Mouse (Mus musculus): ENCODE measurements around the gene Eif2b3. TPM values are rescaled to one million over a fixed set of nuclear protein-coding genes. Genes with fewer than 3 reads are reported as not detected.

The Eif2b3 gene
- polyA plus RNA-seq, 1 experiment from 2014 or later: 69.9 TPM

DNA sequence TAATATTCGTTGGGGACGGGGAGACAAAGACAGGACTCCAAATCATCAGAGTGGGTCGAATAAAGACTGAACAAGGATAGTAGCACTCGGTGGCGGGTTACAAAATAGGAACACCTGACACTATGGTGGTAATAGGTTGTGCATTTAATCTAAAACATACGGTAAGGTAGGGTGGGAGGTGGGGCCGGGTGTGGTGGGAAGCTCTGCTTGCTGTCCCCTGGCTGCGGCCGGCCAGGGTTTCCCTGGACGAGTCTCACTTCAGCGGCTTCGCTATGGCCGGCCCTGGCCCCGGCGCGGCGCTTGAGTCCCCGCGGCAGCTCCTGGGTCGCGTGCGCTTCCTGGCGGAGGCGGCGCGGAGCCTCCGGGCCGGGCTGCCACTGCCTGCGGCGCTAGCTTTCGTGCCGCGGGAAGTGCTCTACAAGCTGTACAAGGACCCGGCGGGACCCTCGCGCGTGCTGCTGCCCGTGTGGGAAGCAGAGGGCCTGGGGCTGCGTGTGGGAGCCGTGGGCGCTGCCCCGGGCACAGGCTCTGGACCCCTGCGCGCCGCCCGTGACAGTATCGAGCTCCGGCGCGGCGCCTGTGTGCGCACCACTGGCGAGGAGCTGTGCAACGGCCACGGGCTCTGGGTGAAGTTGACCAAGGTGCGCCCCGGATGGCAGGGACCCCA is 23.9 kb upstream of the Eif2b3 start, which contains the start of gene Hectd3:
Hectd3 (plus strand) TSS at position 187 of the 667 bp plus-strand sequence.
- H3K4me1 ChIP-seq (replicated peaks; ENCODE audit: control insufficient read depth, insufficient read depth, low read length): peaks cover 22% of the 10 kb centered on the region
- H3K4me2 ChIP-seq: peak within 1 kb of the TSS; percentile 92
- peak; percentile 69 for ATAC-seq (replicated peaks; ENCODE audit: low FRiP score)
- DNase-seq (ENCODE audit: low spot score): peak; percentile 71
- WGBS: under 1% methylated on average over 58 of the region's 58 CpGs
- H3K9me3 ChIP-seq (ENCODE audit: control insufficient read depth, low read length): no peaks in the 10 kb centered on the region
- peak within 1 kb of the TSS; percentile 99 for H3K4me3 ChIP-seq (ENCODE audit: low read depth, low read length)
- no peaks in the 10 kb centered on the region for H3K27me3 ChIP-seq (replicated peaks; ENCODE audit: control insufficient read depth, insufficient read depth, low read length)
- peak within 1 kb of the TSS; percentile 91 for H3K9ac ChIP-seq (ENCODE audit: low read depth, low read length)
- H3K27ac ChIP-seq (ENCODE audit: low read depth, low read length): peak within 1 kb of the TSS; percentile 94
- H3K36me3 ChIP-seq (ENCODE audit: control insufficient read depth, insufficient read depth, low read length): peaks cover 9% of the 10 kb centered on the region; the same call in 1 of the 2 replicates

GRCm38 (mm10) chr4:116995798-116996135 is 23.4 kb upstream of the Eif2b3 start:
- Histone ChIP-seq H3K27me3 (replicated peaks; ENCODE audit: control insufficient read depth, insufficient read depth, low read length) (no peaks in the 10 kb centered on the region), H3K4me2 (peak overlapping the region; percentile 92)
- 1% methylated on average over 16 of the region's 16 CpGs for WGBS

GRCm38 (mm10) chr4:116999513-117000154 is 19.6 kb upstream of the Eif2b3 start:
- no peaks in the 10 kb centered on the region for H3K27me3 ChIP-seq (replicated peaks; ENCODE audit: control insufficient read depth, insufficient read depth, low read length)
- H3K9me3 ChIP-seq (ENCODE audit: control insufficient read depth, low read length): no peaks in the 10 kb centered on the region
- peaks cover 8% of the 10 kb centered on the region for H3K36me3 ChIP-seq (ENCODE audit: control insufficient read depth, insufficient read depth, low read length)
- H3K27ac ChIP-seq (ENCODE audit: low read depth, low read length): no peak overlapping the region
- no peak overlapping the region for H3K9ac ChIP-seq (ENCODE audit: low read depth, low read length)
- ATAC-seq (replicated peaks; ENCODE audit: low FRiP score) (no peak), DNase-seq (ENCODE audit: low spot score) (no peak)
- no peak overlapping the region for H3K4me3 ChIP-seq (ENCODE audit: low read depth, low read length)
- 92% methylated on average over 17 of the region's 17 CpGs for WGBS
- peaks cover 9% of the 10 kb centered on the region for H3K4me1 ChIP-seq (replicated peaks; ENCODE audit: control insufficient read depth, insufficient read depth, low read length)
- no peak overlapping the region for H3K4me2 ChIP-seq

More at GRCm38 (mm10) chr4:116995798-116996135, 23.4 kb upstream of the Eif2b3 start:
- DNase-seq (ENCODE audit: low spot score): peak; percentile 60
- Histone ChIP-seq H3K27ac (ENCODE audit: low read depth, low read length) (peak overlapping the region; percentile 72; the same call in 1 of the 2 replicates), H3K4me1 (replicated peaks; ENCODE audit: control insufficient read depth, insufficient read depth, low read length) (peaks cover 22% of the 10 kb centered on the region), H3K4me3 (ENCODE audit: low read depth, low read length) (peak overlapping the region; percentile 99), H3K9me3 (ENCODE audit: control insufficient read depth, low read length) (no peaks in the 10 kb centered on the region), H3K9ac (ENCODE audit: low read depth, low read length) (peak overlapping the region; percentile 84), H3K36me3 (ENCODE audit: control insufficient read depth, insufficient read depth, low read length) (peaks cover 5% of the 10 kb centered on the region; the same call in 1 of the 2 replicates)
- no peak for ATAC-seq (replicated peaks; ENCODE audit: low FRiP score)

DNA sequence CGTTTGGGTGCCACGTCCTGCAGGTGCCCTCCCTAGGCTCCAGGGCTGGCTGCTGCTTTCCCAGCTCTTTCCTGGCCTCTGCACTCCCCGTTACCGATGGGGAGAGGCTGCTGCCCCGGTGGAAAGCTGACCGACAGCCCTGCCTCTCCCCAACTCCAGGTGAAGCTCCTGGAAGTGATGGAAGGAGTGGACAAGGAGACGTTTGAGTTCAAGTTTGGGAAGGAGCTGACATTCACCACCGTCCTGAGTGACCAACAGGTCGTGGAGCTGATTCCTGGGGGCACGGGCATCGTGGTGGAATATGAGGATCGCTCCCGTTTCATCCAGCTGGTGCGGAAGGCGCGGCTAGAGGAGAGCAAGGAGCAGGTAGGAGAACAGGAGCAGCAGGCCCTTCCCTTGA is 17.2 kb upstream of the Eif2b3 start:
- ATAC-seq (replicated peaks; ENCODE audit: low FRiP score): no peak
- 94% methylated on average over 16 of the region's 16 CpGs for WGBS
- no peak overlapping the region for H3K9ac ChIP-seq (ENCODE audit: low read depth, low read length)

DNA sequence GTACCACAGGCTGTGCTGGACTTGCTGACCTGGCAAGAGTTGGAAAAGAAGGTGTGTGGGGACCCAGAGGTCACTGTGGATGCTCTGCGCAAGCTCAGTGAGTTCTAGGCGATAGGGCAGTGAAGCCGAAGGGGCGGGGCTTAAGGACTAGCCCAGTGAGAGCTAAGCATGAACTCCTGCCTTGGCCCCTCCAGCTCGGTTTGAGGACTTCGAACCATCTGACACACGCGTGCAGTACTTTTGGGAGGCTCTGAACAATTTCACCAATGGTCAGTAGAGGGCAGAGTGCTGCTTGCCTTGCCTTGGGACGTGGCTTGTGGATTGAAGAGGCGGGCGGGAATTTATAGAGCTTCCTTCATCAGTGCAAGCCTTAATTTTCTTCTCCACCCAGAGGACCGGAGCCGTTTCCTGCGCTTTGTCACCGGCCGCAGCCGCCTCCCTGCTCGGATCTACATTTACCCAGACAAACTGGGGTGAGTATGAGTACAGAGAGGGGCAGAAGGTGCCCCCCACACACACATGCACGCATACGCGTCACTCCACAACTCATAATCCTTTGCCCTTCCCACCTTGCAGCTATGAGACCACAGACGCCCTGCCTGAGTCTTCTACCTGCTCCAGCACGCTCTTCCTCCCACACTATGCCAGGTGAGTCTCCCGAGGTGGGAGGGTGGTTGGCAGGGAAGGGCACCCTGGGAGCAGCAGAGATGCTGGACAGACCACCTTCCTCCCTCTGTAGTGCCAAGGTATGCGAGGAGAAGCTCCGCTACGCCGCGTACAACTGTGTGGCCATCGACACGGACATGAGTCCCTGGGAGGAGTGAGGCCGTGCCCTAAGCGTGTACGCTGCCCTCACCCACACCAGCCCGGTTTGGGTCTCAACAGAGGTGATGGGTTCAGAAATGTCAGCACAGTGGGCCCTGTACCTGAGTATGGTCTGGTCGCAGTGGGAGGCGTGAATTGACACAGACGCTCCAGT is 16.4 kb upstream of the Eif2b3 start:
- Histone ChIP-seq H3K4me2 (no peak overlapping the region), H3K9me3 (ENCODE audit: control insufficient read depth, low read length) (no peaks in the 10 kb centered on the region), H3K4me1 (replicated peaks; ENCODE audit: control insufficient read depth, insufficient read depth, low read length) (no peaks in the 10 kb centered on the region), H3K4me3 (ENCODE audit: low read depth, low read length) (no peak overlapping the region), H3K27me3 (replicated peaks; ENCODE audit: control insufficient read depth, insufficient read depth, low read length) (no peaks in the 10 kb centered on the region), H3K36me3 (ENCODE audit: control insufficient read depth, insufficient read depth, low read length) (peaks cover 8% of the 10 kb centered on the region), H3K9ac (ENCODE audit: low read depth, low read length) (no peak overlapping the region), H3K27ac (ENCODE audit: low read depth, low read length) (no peak overlapping the region)
- WGBS: 62% methylated on average over 38 of the region's 38 CpGs
- DNase-seq (ENCODE audit: low spot score) (peak; percentile 54), ATAC-seq (replicated peaks; ENCODE audit: low FRiP score) (peak; percentile 78)

More for the DNA sequence above, 17.2 kb upstream of the Eif2b3 start:
- peaks cover 8% of the 10 kb centered on the region for H3K36me3 ChIP-seq (ENCODE audit: control insufficient read depth, insufficient read depth, low read length)
- no peaks in the 10 kb centered on the region for H3K9me3 ChIP-seq (ENCODE audit: control insufficient read depth, low read length)
- no peaks in the 10 kb centered on the region for H3K4me1 ChIP-seq (replicated peaks; ENCODE audit: control insufficient read depth, insufficient read depth, low read length)
- no peaks in the 10 kb centered on the region for H3K27me3 ChIP-seq (replicated peaks; ENCODE audit: control insufficient read depth, insufficient read depth, low read length)
- no peak overlapping the region for H3K27ac ChIP-seq (ENCODE audit: low read depth, low read length)
- no peak overlapping the region for H3K4me3 ChIP-seq (ENCODE audit: low read depth, low read length)
- no peak overlapping the region for H3K4me2 ChIP-seq
- no peak for DNase-seq (ENCODE audit: low spot score)

DNA sequence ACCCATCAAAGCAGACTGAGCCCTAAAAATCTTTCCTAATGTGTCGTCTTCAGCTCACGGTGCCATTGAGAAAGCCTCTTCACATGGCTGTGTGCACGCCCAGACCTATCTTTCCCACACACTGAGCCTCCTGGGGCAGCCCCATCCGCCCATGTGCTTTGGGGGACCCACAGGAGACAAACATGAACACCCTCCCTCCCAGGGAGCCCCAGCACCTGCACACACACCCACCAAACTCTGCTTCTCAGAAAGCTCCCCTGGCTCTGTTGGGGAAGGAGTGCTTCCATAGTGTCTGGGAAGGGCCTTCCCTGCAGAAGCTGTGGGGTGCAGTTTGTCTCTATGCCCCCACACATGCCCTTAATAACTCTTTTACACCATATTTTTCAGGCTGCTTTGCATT is 14.6 kb upstream of the Eif2b3 start:
- Histone ChIP-seq H3K36me3 (ENCODE audit: control insufficient read depth, insufficient read depth, low read length) (peaks cover 3% of the 10 kb centered on the region; the same call in 1 of the 2 replicates), H3K27me3 (replicated peaks; ENCODE audit: control insufficient read depth, insufficient read depth, low read length) (no peaks in the 10 kb centered on the region), H3K4me2 (no peak overlapping the region), H3K27ac (ENCODE audit: low read depth, low read length) (no peak overlapping the region), H3K9me3 (ENCODE audit: control insufficient read depth, low read length) (no peaks in the 10 kb centered on the region), H3K4me3 (ENCODE audit: low read depth, low read length) (no peak overlapping the region), H3K4me1 (replicated peaks; ENCODE audit: control insufficient read depth, insufficient read depth, low read length) (no peaks in the 10 kb centered on the region), H3K9ac (ENCODE audit: low read depth, low read length) (no peak overlapping the region)
- ATAC-seq (replicated peaks; ENCODE audit: low FRiP score) (no peak), DNase-seq (ENCODE audit: low spot score) (no peak)
- WGBS: 80% methylated on average over 4 of the region's 4 CpGs

DNA sequence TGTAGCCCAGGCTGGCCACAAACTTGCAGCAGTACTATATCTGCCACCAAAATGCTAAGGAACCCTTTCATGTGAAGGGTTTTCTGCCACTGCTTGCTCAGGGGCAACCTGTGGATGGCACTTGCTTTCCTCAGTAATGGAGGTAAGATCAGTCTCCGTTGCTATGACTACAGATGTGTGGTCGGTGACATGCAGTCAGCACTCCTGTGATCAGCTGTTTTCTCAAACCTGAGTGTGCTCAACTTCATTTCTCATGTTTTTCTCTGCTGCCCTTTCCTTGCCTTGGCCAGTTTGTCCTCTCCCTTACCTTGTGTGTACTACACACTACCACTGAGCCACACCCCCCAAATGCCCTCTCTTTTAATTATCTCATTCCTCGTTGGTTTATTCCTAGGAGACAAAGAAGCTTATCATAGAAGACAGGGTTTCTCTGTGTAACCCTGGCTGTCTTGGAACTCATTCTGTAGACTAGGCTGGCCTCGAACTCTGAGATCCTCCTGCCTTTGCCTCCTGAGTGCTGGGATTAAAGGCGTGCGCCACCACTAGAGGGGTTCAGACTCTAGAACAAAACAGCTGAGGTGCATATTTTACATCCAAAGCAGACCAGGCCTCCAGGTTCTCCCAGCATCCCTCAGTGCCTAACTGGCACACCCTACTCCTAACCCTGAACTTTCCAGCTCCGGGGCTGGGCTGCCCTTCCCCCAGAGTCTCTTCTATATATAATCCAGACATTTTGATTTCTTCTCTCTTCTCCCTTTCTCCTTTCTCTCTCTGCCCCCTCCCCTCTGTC is 13.4 kb upstream of the Eif2b3 start:
- no peaks in the 10 kb centered on the region for H3K9me3 ChIP-seq (ENCODE audit: control insufficient read depth, low read length)
- H3K4me3 ChIP-seq (ENCODE audit: low read depth, low read length): no peak overlapping the region
- no peaks in the 10 kb centered on the region for H3K4me1 ChIP-seq (replicated peaks; ENCODE audit: control insufficient read depth, insufficient read depth, low read length)
- H3K9ac ChIP-seq (ENCODE audit: low read depth, low read length): no peak overlapping the region
- H3K27me3 ChIP-seq (replicated peaks; ENCODE audit: control insufficient read depth, insufficient read depth, low read length): no peaks in the 10 kb centered on the region
- H3K36me3 ChIP-seq (ENCODE audit: control insufficient read depth, insufficient read depth, low read length): peaks cover 3% of the 10 kb centered on the region; the same call in 1 of the 2 replicates
- no peak overlapping the region for H3K27ac ChIP-seq (ENCODE audit: low read depth, low read length)
- no peak for ATAC-seq (replicated peaks; ENCODE audit: low FRiP score)
- whole genome bisulfite sequencing: 70% methylated on average over 7 of the region's 7 CpGs
- no peak overlapping the region for H3K4me2 ChIP-seq
- no peak for DNase-seq (ENCODE audit: low spot score)

DNA sequence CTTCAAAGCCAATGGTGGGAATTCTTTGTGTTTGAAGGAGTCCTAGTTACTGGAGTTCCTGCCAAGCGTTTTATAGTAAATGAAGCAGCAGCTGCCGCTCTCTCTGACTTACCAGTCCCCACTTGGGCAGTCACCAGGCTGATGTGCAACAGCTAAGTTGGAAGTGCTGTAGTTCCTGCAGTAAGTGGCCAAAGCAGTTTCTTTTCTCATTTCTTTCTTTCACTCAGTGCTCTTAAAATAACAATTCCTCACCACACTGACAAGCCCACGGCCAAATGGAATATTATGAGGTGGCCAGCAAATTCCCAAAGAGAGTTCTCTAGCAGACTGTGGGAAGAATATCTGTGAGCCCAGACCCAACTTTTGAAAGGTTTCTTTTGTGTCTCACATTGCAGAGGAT is 12.1 kb upstream of the Eif2b3 start:
- no peak overlapping the region for H3K9ac ChIP-seq (ENCODE audit: low read depth, low read length)
- WGBS: 68% methylated on average over 3 of the region's 3 CpGs
- peaks cover 3% of the 10 kb centered on the region; the same call in 1 of the 2 replicates for H3K36me3 ChIP-seq (ENCODE audit: control insufficient read depth, insufficient read depth, low read length)
- H3K4me2 ChIP-seq: no peak overlapping the region
- no peaks in the 10 kb centered on the region for H3K27me3 ChIP-seq (replicated peaks; ENCODE audit: control insufficient read depth, insufficient read depth, low read length)
- H3K4me3 ChIP-seq (ENCODE audit: low read depth, low read length): no peak overlapping the region
- no peaks in the 10 kb centered on the region for H3K9me3 ChIP-seq (ENCODE audit: control insufficient read depth, low read length)
- no peak for DNase-seq (ENCODE audit: low spot score)
- H3K27ac ChIP-seq (ENCODE audit: low read depth, low read length): no peak overlapping the region
- ATAC-seq (replicated peaks; ENCODE audit: low FRiP score): no peak
- no peaks in the 10 kb centered on the region for H3K4me1 ChIP-seq (replicated peaks; ENCODE audit: control insufficient read depth, insufficient read depth, low read length)

Measured in liver, embryonic 11.5 days (tissue).